Mouse (Mus musculus): ENCODE measurements around the gene Col17a1. TPM values are rescaled to one million over a fixed set of nuclear protein-coding genes. Genes with fewer than 3 reads are reported as not detected.

Col17a1 gene
- total RNA-seq (2022) = under 1 TPM in 1 of 4 experiments, not detected in 3; 0.17 TPM

DNA sequence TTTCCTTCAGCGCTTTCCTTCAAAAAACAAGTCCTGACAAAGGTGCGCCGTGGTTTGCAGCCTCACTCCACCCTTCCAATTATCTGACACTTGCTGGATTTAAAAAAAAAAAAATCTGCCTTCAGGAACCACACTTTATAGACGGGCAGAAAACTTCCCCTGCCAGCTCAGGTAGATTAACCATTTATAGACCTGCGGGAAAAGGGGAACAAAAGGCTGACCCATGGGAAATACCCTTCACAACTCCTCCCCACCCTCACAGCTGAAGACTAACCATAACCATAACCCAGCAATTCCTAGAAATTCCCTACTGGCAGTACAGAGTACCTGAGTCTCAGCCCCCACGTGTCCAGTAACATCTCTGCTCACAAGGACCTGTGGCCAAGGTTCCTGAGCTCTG lies at the start of gene Col17a1:
Gene Col17a1 (minus strand): TSS at position 101 of the 400 bp plus-strand sequence.
- DNase-seq (ENCODE audit: low spot score in 2 of 2) = no peak

DNA sequence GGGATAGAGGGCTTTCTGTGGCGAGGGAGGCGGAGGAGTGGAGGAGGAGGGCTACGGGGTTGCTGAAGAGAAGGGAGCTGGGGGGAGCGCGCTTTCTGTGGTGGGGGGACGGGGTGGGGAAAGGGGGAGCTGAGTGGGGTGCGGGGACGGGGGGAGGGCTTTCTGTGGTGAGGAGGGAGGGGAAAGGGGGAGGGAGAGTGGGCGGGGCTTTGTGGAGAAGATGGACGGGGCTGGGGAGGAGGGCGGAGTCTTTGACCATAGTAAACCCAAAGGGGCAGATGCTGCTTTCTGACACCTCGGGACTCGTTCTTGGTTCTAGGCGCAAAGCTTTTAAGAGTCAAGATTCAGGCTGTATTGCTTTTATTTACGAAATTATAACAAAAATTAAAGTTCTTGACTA lies 40.0 kb upstream of the Col17a1 start:
- DNase-seq (ENCODE audit: low spot score in 2 of 2) = peak in 1 of 2 experiments; percentile 15

DNA sequence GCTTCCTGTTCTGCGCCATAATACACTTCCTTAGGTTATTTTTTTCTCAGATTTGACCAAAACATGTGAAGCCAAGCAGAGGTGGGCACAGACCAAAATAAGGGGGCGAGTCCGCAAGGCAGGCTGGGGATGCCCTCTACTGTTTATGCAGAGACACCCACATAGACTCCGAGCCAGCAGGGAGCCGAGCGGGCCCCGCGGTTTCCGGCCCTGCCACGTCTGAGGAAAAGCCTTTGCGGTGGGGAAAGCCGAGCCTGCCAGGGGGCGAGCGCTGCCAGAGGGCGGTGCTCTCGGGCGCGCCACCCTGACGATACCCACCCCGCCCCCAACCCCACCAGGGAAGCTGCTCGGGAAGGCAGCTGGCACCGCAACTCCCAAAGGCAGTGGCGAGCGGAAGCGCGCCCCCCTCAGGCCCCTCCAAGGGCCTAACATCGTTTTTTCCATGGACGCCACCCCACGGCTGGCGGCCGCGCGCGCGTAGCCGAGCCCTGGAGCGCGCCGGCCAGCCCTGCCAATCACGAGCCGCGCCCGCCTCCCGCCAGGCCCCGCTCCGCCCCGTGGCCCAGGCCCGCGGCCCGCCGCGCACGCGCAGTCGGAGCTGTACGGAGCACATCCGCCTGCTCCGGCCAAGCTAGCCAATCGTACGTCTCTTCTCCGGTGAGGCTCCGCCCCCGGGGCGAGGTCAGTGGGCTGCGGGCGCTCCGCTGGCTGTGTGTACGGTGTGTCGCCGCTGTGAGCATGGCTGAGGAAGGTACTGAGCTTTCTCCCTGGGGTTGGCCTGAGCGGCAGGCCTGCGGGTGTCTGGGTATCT lies 39.4 kb upstream of the Col17a1 start, which contains the start of gene Sfr1:
Gene Sfr1 (plus strand): TSS at position 612 of the 811 bp plus-strand sequence.
- peak; percentile 98 to 99 for DNase-seq (ENCODE audit: low spot score in 2 of 2)

DNA sequence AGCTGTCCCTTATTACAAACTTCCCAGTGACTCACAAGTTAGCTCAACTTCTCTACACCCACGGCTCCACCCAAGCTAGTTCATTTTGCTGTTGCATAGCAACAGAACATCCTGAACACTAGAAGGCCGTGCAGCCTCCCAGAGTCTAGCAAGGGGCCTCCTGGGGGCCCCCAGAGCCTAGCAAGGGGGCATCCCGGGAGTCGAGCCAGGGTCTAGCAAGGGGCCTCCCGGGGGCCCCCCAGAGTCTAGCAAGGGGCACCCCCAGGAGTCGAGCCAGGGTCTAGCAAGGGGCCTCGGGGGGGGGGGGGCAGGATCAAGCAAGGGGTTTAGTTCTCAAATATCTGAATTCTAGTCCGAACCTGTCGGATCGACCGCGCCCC lies 38.8 kb upstream of the Col17a1 start:
- DNase-seq (ENCODE audit: low spot score in 2 of 2) = peak; percentile 49 to 61

DNA sequence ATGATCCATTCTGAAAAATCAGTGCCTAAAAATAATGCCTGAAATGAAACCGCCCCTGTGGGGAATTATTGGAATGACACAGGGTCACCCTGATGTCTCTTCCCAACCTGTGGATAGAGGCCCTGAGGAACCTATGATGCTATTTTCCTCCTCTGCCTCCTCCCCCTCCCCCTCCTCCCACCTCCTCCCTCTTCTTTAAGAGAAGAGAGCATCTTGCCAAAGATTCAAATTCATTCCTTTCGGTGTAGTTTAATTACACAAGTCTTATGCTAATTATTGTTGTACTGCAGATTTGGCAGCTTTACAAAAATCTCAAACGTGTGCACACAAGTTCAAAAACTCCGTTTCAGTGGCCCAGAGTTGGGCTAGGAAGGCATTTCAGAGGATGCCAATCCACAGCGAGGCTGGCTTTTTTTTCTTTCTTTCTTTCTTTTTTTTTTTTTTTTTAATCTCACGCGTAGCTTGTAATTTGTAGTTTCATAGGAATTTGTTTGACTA lies 33.8 kb upstream of the Col17a1 start:
- DNase-seq (ENCODE audit: low spot score in 2 of 2) = no peak

DNA sequence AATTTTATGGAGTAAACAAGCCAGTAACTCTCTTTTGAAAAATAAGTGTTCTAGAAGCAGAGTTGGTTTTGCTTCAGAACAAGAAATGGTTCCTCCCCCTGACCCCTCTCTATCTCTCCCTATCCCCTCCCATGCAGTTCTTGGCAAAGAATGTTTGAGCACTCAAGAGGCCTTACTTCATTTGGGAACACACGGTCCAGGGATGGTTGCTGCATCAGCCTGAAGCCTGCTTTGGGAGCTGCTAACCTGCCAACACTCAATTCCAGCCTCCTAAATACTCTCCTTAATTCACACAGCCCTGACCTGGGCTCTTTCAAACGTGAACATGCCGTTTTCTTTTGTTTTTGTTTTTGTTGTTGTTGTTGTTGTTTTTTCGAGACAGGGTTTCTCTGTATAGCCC lies 33.0 kb upstream of the Col17a1 start:
- DNase-seq (ENCODE audit: low spot score in 2 of 2) = no peak

DNA sequence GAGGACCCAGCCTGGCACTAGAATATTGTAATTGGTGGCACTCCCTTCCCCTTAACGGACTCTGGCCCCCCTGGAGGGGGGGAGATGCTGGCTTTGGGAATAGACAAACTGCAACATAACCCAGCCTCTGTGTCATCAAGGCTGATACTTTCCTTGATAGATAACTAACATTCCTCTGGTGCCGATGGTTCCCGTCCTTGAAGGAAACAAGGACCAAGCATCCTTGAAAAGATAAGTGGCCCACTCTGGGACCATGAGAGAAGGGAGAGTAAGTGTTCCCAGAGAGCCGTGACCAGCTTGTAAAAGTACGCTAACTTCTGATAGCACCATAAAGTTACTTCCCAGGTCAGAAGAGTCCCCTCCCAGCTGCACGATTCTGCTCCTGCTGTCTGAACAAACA lies 30.6 kb upstream of the Col17a1 start:
- no peak for DNase-seq (ENCODE audit: low spot score in 2 of 2)

DNA sequence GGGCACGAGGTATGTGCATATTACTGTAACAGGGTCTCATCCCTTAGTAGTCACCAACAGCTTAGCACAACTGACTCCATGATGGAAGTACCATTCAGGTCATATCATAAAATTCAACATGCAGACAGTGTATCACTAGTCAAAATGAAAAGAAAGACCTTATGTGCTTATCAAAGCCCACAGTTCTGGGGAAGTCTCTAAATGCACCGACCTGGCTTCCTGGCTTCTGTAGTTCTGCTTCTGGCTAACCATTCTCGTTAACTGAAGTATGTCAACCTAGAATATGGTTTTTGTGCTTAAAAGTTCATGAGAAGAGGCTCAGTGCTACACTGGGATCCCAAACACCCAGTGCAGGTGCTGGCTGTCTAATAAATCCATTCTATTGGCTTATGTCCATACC lies 27.3 kb upstream of the Col17a1 start:
- DNase-seq (ENCODE audit: low spot score in 2 of 2) = no peak

DNA sequence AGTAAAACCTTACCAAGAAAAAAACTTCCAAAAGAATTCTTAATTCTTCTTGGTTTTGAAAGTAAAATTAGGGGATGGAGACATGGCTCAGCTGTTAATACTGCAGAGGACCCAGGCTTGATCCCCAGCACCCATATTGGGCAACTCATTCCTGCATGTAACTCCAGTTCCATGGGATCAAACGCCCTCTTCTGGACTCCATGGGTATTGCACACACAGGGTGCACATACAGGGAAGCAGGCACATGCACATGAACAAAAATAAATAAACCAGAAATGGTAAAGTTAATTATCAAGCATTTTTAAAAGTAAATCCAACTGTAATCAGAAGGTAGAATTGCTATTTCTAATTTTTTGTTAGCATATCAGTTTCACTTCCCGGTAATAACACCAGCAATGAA lies 24.2 kb upstream of the Col17a1 start:
- DNase-seq (ENCODE audit: low spot score in 2 of 2) = no peak

DNA sequence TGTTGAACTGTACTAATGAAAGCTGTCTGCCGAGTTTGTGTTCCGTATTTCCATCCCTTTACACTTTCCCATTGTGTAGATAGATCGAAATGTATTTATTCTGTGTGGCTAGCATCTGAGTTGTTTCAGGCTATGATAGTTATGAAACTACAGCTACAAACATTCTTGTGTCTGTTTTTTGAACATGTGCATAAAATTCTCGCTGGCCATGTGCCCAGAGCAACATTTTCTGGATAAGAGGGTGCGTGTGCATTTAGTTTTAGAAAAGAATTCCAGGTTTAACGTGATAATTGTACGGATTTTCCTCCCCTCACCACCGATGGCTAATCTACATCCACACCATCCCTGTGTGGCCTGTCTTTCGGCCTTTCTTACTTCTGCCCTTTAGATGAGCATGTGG lies 21.6 kb upstream of the Col17a1 start:
- peak in 1 of 2 experiments; percentile 21 for DNase-seq (ENCODE audit: low spot score in 2 of 2)

DNA sequence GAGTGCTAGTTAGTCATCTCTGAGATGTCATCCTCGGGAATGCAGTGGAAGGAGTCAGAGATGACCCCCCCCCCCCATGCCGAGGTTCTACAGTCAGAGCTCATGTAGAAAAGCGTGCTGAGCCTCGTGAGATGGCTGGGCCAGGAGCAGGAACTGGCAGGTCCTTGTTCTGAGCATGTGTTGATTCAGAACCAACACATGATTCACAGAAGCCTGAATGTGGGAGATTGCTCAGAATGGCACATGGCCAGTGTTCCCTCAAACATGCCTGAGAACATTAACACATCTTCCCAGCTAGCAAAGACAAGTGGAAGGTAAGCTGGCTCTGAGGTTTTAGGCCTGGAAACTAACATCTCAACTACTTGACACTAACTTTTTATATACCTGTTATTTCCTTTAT lies 18.5 kb upstream of the Col17a1 start:
- peak; percentile 18 to 46 for DNase-seq (ENCODE audit: low spot score in 2 of 2)

DNA sequence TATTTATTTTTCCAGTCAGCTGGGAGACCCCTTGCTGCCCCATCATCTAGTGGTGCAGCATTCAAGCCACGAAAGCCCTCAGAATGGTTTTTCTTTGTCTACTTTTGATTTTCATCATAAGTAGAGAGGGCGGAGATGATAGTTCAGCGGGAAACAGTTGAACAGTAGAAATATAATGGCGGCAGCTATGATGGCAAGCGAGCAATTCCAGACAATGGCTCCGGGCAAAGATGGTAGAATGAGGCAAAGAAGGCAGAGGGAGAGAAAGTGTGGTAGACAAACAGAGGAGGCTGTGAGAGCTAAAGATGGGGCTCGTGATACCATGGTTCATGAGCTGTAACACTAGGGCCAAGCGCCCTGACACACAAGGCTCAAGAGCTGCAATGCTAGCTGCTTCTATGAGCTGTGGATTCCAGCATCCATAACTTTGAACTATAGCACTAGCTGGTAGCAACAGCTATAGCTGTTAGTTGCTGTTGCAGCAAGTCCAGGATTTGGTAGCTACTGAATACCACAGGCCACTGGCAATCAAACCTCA lies 13.9 kb upstream of the Col17a1 start:
- DNase-seq (ENCODE audit: low spot score in 2 of 2) = no peak

DNA sequence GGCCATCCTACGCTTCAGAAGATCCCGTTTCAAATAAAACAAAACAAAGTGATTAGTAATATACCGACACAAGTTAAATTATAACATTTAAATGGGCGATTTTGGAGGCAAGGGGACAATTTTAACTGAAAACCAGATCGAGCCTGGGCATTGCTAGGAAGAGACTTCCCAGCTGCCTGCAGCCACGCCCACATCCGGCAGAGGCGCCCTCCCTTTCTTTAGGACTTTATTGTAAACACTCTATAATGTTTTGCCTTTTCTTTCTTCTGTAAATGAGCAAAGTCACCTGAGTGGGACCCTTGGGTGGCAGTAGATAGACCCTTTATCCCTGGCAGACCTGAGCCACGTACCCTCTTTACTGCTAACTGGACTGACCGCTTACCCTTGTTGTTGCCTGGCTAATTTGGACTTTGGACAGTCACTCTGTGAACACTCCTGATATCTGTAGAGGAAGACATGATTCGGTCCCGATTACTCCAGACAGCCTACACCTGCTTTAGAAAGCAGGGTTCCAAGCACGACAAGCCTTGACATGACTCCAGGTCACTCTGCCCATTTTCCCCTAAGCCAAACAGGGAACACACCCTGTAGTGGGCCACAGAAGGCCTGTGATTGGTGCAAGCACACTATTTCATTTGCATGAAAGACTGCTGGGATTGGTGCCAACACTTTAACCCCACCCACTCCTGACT lies 13.3 kb upstream of the Col17a1 start:
- DNase-seq (ENCODE audit: low spot score in 2 of 2) = no peak

DNA sequence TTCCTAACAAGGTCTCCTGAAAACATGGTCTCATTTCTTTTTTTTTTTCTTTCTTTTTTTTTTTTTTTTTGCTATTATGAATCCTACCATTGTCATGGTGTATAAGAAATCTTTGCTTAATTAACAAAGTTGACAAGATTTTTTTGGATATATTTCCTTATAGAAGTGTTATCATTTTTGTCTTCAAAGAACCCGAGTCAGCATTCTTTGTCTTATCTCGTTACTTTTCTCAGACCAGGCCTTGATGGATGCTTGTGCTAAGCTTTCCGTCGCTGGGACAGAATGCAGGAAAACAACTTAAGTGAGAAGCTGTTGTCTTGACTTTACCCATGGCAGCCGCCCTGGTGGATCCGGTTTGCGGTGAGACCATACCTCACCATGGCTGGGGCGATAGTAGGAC lies 8.6 kb upstream of the Col17a1 start:
- no peak for DNase-seq (ENCODE audit: low spot score in 2 of 2)

DNA sequence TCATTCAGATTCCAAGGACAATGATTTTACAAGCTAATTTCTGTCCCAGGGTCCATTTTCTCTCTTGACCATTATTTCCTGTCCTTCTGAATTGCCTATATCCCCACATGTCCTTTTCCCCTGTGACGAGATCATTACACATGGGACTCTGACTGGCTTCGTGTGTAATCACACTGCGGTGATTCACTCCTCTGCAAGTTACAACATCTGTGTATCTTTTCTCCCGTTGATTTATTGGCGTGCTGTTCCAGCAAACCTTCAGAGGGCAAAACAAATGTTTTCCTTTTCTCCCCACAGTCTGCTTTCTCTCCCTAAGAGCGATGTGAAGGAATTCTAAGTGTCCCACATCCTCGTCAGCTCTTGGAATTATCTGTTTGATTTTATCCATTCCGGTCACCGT lies 7.8 kb upstream of the Col17a1 start:
- DNase-seq (ENCODE audit: low spot score in 2 of 2) = no peak

DNA sequence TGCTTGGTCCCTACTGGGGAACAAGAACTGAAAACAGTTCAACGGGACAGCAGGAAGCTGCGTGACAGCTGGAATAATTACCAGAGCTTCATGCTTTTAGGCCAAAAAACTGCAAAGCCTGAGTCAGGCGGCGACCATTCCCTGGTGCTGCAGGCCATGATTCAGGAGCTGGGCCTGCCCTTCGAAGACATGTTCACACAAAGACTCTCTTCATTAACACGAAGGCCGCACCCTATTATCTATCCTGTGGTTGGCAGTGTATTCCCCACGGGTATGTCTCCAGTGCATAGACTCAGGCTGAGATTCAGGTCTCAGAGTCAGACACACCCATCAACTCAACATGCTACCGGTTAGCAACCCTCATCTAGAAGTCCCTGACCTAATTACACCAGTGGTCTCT lies 6.4 kb upstream of the Col17a1 start:
- no peak for DNase-seq (ENCODE audit: low spot score in 2 of 2)

DNA sequence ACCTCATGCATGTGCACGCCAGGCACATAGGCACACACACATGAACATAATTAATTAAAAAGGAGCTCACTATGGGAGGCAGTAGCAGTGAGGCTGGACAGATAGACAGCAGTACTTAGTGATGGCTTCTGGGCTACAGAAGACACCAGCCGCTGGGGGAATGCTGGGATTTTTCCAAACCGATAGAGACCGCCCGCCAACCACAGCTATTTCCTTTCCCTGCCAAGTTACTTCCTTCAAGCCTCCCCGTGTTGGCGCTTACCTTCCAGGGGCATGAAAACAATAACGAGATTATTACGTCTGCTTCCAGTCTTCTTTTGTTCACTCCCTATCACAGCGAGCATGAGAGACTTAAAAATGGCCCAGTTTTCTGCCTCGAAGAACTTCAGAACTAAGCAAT lies 5.2 kb upstream of the Col17a1 start:
- DNase-seq (ENCODE audit: low spot score in 2 of 2) = no peak

DNA sequence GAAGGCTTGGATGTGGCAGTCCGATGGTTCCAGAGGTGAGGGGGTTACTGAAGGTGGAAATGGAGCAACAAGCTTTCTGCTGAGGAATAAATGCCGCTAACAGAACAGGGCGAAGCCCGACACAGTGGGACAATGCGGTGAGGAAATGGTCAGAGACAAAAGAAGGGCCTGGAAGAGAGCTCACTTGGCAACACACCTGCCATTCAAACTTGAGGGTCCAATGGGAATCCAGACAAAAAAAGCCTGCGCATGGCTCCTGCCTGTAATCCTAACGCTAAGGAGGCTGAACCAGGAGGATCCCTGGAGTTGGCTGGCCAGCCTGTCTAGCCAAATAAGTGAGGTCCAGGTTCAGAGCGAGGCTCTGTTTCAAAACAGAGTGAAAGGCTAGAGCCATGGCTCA lies 4.5 kb upstream of the Col17a1 start:
- no peak for DNase-seq (ENCODE audit: low spot score in 2 of 2)

DNA sequence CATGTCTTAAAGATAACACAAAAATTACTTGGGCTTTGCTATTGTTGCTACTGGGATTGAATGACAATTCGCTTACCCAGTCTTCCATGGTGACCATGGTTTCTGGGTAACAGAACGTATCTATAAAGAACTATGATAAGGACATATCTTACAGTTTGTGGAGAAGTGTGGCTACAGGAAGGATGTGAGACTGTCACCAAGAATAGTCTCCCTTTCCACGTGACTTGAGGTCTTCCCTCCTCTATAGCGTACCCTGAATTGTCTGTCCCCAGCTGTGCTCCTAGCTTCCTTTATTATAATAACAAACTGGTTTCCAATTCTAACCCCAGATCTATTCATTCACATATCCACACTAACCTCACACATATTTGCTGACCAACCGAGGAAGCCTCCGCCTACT lies 3.8 kb upstream of the Col17a1 start:
- DNase-seq (ENCODE audit: low spot score in 2 of 2) = no peak

DNA sequence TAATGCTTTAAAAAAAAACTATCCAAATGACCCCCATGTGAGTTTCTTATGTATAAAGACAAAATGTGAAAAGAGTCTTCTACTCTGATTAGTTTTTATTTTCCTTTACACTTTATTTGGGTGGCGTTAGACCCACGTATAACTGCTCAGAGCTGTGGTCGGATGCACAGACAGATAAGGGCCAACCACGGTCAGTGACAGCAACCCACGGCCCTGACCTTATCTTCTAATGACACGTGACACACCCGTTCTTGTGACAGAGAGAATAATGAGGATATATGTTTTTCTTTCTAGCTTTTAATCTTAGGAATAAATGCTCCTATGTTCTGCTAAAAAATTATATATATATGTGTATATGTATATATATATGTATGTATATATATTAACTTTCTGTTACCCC lies 2.3 kb downstream of the Col17a1 start:
- DNase-seq (ENCODE audit: low spot score in 2 of 2) = no peak

DNA sequence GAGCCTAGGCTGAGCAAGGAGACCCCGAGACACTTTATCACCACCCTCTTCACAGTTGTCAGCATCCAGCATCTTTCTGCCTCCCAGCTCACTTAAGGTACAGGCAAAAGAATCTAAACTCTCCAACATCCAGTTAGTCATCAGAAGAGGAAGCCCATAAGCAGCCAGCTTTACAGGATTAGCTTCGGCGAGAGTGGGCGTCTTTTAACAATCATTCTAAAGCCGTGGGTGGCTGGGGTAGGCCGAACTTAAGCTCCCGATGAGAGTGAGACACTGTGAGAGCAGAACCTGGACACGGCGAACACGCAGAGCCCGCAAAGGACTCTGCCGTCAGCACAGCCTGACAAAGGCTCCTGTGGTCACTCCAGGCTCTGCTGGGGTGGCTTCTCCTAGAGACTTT lies 13.2 kb downstream of the Col17a1 start:
- peak; percentile 21 to 46 for DNase-seq (ENCODE audit: low spot score in 2 of 2)

DNA sequence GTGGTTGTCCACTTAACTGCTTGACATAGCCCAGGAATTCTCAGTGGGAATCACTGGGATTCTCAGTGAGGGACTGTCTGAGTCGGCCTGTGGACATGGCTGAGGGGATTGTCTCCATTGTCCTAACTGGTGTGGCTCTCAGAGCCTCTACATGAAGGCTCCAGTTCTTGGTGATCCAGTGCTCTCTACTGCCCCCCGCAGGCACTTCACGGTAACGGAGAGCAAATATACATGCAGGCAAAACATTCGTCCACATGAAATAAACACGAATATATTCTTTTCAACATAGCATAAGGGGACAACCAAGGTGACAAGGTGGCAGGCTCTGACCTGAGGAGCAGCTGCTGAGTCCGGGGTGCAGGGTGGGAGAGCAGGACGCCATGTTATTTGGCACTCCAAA lies 17.5 kb downstream of the Col17a1 start:
- DNase-seq (ENCODE audit: low spot score in 2 of 2) = peak in 1 of 2 experiments; percentile 41
